Mouse (Mus musculus) bone marrow macrophage, adult 2 months (primary cell): Measurements from ENCODE around the gene Gm10638. TPM values are rescaled to one million over a fixed set of nuclear protein-coding genes. Genes with fewer than 3 reads are reported as not detected.

ENCODE experiments used
- H3K27ac ChIP-seq: 2 replicates; pipeline ENCODE4 v1.5.1; 2012; ENCODE audit warnings: low read depth, low read length; ENCODE audit not compliant: insufficient read depth
- H3K4me1 ChIP-seq: 2 replicates; pipeline ENCODE4 v1.6.1; 2012; ENCODE audit warnings: low read length; ENCODE audit not compliant: control insufficient read depth, insufficient read depth
- H3K4me3 ChIP-seq: 2 replicates; pipeline ENCODE4 v1.5.1; 2012; ENCODE audit warnings: mild to moderate bottlenecking, low read length, moderate library complexity; ENCODE audit not compliant: insufficient read depth
- CTCF ChIP-seq: IDR thresholded peaks from 2 replicates; pipeline ENCODE4 v1.5.1; 2012; ENCODE audit warnings: low read depth, mild to moderate bottlenecking, low read length, moderate library complexity
- POLR2A ChIP-seq: IDR thresholded peaks from 2 replicates; pipeline ENCODE4 v1.6.1; 2012; ENCODE audit warnings: mild to moderate bottlenecking, low read depth, low read length, borderline replicate concordance
- polyA plus RNA-seq: library from polyadenylated mRNA; stranded (reverse); fragments of >200 nt; gene quantifications from 2 replicates; pipeline ENCODE4 v1.2.4, GENCODE M21; 2012; ENCODE audit not compliant: missing spikeins, insufficient read depth, insufficient read length

Gene Gm10638
- polyA plus RNA-seq, 1 experiment, result not detected

GRCm38 (mm10) chr8:86718332-86718994 lies 27.0 kb upstream of the Gm10638 start:
- peaks cover 2% of the 10 kb centered on the region; the same call in 1 of the 2 replicates for H3K4me1 ChIP-seq
- no peak overlapping the region for H3K4me3 ChIP-seq
- TF ChIP-seq CTCF, result no peak
- TF ChIP-seq POLR2A, result no peak
- H3K27ac ChIP-seq, result no peak overlapping the region

GRCm38 (mm10) chr8:86719368-86719767 lies 26.1 kb upstream of the Gm10638 start:
- TF ChIP-seq CTCF (no peak), POLR2A (no peak)
- Histone ChIP-seq H3K4me1 (peaks cover 2% of the 10 kb centered on the region; the same call in 1 of the 2 replicates), H3K4me3 (no peak overlapping the region), H3K27ac (no peak overlapping the region)

DNA sequence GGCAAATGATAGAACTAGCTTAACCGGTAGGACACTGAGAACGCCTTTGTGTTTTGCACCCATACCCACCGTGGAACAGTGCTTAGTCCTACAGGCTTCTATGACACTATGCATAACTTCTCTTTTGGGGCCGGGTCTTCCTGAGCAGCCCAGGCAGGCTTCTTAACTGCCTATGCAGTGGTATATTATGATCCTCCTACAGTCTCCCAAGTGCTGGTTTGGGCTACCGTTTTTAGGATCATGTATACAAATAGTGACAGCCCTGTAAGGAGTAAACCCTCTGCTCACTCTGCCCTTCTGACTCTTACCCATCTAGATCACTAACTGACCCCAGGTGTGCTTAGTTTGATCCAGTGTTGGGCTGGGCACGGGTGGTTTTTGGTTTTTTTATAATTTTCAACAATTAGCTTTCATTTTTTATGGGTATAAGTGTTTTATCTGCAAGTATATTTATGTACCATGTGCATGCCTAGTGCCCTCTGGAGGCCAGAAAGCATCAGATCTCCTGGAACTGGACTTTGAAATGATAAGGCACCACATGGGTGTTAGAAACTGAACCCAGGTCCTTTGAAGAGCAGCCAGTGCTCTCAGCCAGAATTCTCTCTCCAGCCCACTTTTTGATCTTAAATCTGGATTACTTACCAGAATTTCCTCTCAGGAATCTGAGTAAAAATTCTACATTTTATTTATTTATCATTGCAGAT lies 24.6 kb upstream of the Gm10638 start:
- peaks cover 2% of the 10 kb centered on the region; the same call in 1 of the 2 replicates for H3K4me1 ChIP-seq
- TF ChIP-seq CTCF (no peak), POLR2A (no peak)
- no peak overlapping the region for H3K27ac ChIP-seq

GRCm38 (mm10) chr8:86721490-86721889 lies 24.0 kb upstream of the Gm10638 start:
- Histone ChIP-seq H3K4me1 (peaks cover 2% of the 10 kb centered on the region; the same call in 1 of the 2 replicates), H3K4me3 (no peak overlapping the region), H3K27ac (no peak overlapping the region)
- TF ChIP-seq CTCF, result no peak
- no peak for TF ChIP-seq POLR2A

More for the DNA sequence above, 24.6 kb upstream of the Gm10638 start:
- H3K4me3 ChIP-seq, result no peak overlapping the region

DNA sequence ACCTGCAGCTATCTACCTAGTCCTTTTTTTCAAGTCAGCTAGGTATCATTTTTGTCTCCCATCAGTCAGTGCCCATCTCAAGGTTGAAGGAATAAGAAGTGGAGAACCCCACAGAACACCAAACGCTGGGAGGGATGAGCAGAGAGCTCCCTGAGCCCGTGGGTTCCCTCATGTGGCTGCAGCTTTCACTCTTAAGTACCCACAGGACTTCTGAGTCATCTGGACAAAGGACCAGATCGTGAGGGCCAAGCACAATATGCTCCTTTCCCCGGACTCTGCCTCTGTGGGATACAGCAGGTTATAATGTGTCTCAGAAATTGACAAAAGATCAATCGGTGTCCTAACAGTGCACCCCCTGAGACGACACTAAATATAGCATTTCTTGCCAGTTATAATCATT lies 18.5 kb upstream of the Gm10638 start:
- TF ChIP-seq POLR2A (no peak), CTCF (no peak)
- H3K4me1 ChIP-seq, result peaks cover 15% of the 10 kb centered on the region
- no peak overlapping the region for H3K4me3 ChIP-seq
- H3K27ac ChIP-seq, result no peak overlapping the region

- peaks cover 15% of the 10 kb centered on the region for H3K4me1 ChIP-seq
- TF ChIP-seq POLR2A (no peak), CTCF (no peak)
- no peak overlapping the region for H3K27ac ChIP-seq
- H3K4me3 ChIP-seq, result no peak overlapping the region
These were observed 17.1 kb upstream of the Gm10638 start for GRCm38 (mm10) chr8:86728224-86728950.

DNA sequence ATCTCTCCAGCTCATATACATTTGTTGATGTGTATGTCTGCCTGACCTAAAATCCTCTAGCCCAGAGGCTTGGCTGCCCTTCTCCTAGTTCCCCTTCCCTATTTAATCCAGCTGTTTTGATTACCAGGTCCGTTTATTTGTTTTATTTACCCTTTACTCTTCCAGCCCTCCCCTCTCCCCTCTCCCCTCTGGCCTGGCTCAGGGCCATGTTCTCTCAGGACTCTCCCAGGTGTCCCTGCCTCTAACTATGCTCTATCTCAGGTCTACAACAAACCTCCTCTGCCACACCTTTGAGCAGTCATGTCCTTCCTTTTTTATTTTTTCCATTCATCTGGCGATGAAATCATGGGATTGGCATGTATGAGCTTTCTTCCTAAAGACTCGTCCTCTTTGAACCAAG lies 15.2 kb upstream of the Gm10638 start:
- Histone ChIP-seq H3K4me1 (peaks cover 27% of the 10 kb centered on the region), H3K4me3 (no peak overlapping the region), H3K27ac (no peak overlapping the region)
- TF ChIP-seq CTCF (no peak), POLR2A (no peak)

- H3K27ac ChIP-seq, result no peak overlapping the region
- no peak for TF ChIP-seq CTCF
- TF ChIP-seq POLR2A, result no peak
- no peak overlapping the region for H3K4me3 ChIP-seq
- H3K4me1 ChIP-seq, result peaks cover 32% of the 10 kb centered on the region
These were observed 14.6 kb upstream of the Gm10638 start for GRCm38 (mm10) chr8:86730860-86731259.

- H3K4me1 ChIP-seq, result peaks cover 33% of the 10 kb centered on the region
- no peak overlapping the region for H3K27ac ChIP-seq
- no peak overlapping the region for H3K4me3 ChIP-seq
- TF ChIP-seq POLR2A (no peak), CTCF (no peak)
These were observed 11.3 kb upstream of the Gm10638 start for GRCm38 (mm10) chr8:86734171-86734570.
